Mouse (Mus musculus) bone marrow, adult 2 months (tissue): ENCODE measurements at regions not wholly inside any gene's neighbourhood (a gene's known extent, or its start where the extent isn't known, plus 50 kb on each side); places are given as distances from the start of the nearest gene placed in this dataset.

Experiments
- H3K27ac ChIP-seq: fragments of 200-500 bp; 2 replicates; pipeline ENCODE4 v1.5.1; 2012; ENCODE audit warnings: low read depth, mild to moderate bottlenecking, control low read depth, inconsistent platforms, low read length; ENCODE audit not compliant: control insufficient read depth, poor library complexity, insufficient read depth
- H3K4me1 ChIP-seq: fragments of 200-500 bp; 2 replicates; pipeline ENCODE4 v1.6.1; 2011; ENCODE audit warnings: low read length; ENCODE audit not compliant: control insufficient read depth, insufficient read depth
- H3K4me3 ChIP-seq: fragments of 200-500 bp; replicated peaks from 2 replicates; pipeline ENCODE3; 2011; ENCODE audit warnings: mild to moderate bottlenecking, low read depth, low read length, control low read depth; ENCODE audit not compliant: control insufficient read depth
- CTCF ChIP-seq: fragments of 200-500 bp; IDR thresholded peaks from 2 replicates; pipeline ENCODE4 v1.5.1; 2011; ENCODE audit warnings: low read length, control low read depth; ENCODE audit not compliant: control insufficient read depth, insufficient read depth
- POLR2A ChIP-seq: fragments of 200-500 bp; IDR thresholded peaks from 2 replicates; pipeline ENCODE4 v1.6.1; 2011; ENCODE audit warnings: low read depth, mild to moderate bottlenecking, control low read depth, low read length, borderline replicate concordance; ENCODE audit not compliant: control insufficient read depth
- WGBS: fragments of 180-500 bp; shearing (Covaris S2); methylation state at CpG from one replicate; pipeline ENCODE4 v1.1.7; 2018; 5-methylcytosine and 5-hydroxymethylcytosine counted together

DNA sequence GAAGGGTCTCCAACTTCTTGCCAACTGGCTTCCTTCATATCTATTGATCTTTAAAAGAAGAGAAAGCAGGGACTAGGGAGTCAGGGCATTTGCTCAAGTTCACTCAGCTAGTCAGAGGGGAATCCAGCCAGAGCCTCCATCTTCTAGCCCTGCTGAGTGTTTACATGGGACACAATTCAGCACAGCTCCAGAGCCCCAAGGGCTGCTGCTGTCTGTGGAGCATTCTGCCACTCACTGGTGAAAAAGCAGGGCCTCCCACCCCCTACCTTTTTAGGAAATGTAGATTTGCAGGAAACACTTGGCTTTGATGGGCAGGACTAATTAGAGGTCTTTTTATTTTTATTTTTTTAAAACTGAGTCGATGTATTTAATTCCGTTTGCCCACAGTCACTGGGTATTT lies 213.0 kb upstream of the Tle3 start:
- H3K4me3 ChIP-seq, result no peak overlapping the region
- H3K4me1 ChIP-seq, result 0 out of 2 replicates have a peak, but pooled peaks cover 1% of the 10 kb centered on the region
- no peak overlapping the region for H3K27ac ChIP-seq
- TF ChIP-seq POLR2A (no peak), CTCF (no peak)
- 84% methylated on average over 2 of the region's 2 CpGs for WGBS

DNA sequence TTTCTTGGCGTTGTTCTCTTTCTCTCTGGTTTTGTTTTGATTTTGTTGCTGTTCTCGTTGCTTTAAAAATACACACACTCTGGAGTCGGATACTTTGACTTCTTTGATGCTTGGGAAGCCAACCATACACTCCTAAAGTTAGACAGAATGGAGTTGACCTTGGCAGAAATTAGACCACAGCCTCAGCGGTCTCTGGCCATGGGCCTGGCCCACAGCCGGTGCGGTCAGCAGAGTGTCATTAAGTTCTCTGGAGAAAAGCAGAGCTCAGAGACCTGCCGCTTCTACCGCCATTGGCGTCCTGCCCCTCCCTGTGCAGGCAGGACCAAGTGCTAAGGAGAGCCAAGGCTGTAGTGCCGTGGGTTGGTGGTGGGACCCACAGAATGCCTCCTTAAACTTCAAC lies 212.6 kb upstream of the Tle3 start:
- Histone ChIP-seq H3K27ac (no peak overlapping the region), H3K4me3 (no peak overlapping the region), H3K4me1 (0 out of 2 replicates have a peak, but pooled peaks cover 1% of the 10 kb centered on the region)
- TF ChIP-seq POLR2A, result no peak
- no peak for TF ChIP-seq CTCF
- WGBS, result 78% methylated on average over 10 of the region's 10 CpGs

GRCm38 (mm10) chr9:61162884-61163283 lies 209.3 kb upstream of the Tle3 start:
- Histone ChIP-seq H3K4me1 (peaks cover 3% of the 10 kb centered on the region; the same call in 1 of the 2 replicates), H3K27ac (no peak overlapping the region), H3K4me3 (no peak overlapping the region)
- 93% methylated on average over 10 of the region's 10 CpGs for WGBS
- no peak for TF ChIP-seq POLR2A

- Histone ChIP-seq H3K27ac (no peak overlapping the region), H3K4me3 (no peak overlapping the region), H3K4me1 (peaks cover 3% of the 10 kb centered on the region; the same call in 1 of the 2 replicates)
- 73% methylated on average over 19 of the region's 19 CpGs for WGBS
- TF ChIP-seq POLR2A (no peak), CTCF (no peak)
Observed at GRCm38 (mm10) chr9:61163671-61164288, 208.4 kb upstream of the Tle3 start.

DNA sequence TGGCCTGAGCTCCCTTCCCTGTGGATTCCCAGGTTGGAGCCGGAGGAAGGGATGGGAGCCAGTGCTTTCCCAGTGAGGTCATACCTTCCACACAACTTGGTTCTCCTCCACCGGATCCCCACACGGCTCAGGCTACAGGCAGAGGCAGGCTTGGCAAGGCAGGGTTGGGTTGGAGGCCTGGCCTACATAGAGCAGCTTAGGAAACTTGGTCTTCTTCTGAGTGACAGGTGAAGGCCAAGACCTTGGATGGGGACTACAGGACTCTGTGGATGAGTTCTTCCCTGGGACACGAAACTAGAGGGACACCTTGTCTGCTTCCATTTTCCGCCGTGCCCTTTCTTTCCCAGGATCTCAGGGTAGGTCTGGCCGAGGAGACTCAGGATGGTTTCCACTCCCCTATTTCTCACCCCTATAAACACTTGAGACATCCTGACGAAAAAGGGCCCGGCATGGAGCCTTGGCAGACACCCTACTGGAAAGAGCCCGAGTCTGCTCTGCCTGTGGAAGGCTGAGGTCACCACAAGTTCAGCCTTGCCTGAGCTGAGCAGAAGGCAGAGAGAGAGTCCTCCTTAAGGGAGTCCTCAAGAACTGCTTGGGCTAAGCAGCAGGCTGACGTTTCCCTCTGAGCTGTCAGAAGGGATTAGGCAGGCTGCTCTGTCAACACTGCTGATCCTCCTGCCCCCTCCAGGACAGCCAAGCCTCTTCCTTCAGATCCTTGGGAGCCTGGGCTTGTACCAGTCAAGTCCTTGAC lies 207.5 kb upstream of the Tle3 start:
- TF ChIP-seq CTCF (no peak), POLR2A (no peak)
- Histone ChIP-seq H3K27ac (no peak overlapping the region), H3K4me3 (no peak overlapping the region), H3K4me1 (peaks cover 6% of the 10 kb centered on the region)
- 77% methylated on average over 11 of the region's 11 CpGs for WGBS

- Histone ChIP-seq H3K27ac (no peak overlapping the region), H3K4me1 (peaks cover 6% of the 10 kb centered on the region), H3K4me3 (no peak overlapping the region)
- TF ChIP-seq POLR2A (no peak), CTCF (no peak)
- WGBS, result 50% methylated on average over 2 of the region's 2 CpGs
Observed at GRCm38 (mm10) chr9:61166115-61166514, 206.1 kb upstream of the Tle3 start.

GRCm38 (mm10) chr9:61167097-61167842 lies 204.9 kb upstream of the Tle3 start:
- H3K4me1 ChIP-seq, result peaks cover 6% of the 10 kb centered on the region
- no peak for TF ChIP-seq POLR2A
- no peak for TF ChIP-seq CTCF
- H3K4me3 ChIP-seq, result no peak overlapping the region
- H3K27ac ChIP-seq, result no peak overlapping the region
- 76% methylated on average over 11 of the region's 11 CpGs for WGBS

DNA sequence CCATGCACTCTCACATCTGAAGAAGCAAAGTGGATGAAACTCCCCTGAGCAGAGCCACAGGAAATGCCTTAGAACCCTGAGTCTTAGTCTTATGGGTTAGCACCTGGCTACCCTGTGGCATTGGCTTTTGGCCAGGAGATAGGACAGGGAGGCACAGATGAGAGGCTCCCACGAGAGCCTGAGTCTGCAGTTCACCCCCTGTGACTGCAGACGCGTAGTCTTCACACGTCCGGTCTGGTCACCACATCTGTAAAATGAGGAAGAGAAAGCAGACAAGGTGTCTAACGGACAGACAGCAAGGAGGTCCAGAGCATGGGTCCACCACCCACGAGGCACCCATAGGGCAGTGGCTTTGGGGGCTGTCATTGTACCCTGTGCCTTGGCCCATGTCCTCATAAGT lies 203.2 kb upstream of the Tle3 start:
- H3K4me3 ChIP-seq, result no peak overlapping the region
- no peak for TF ChIP-seq CTCF
- TF ChIP-seq POLR2A, result no peak
- H3K4me1 ChIP-seq, result peaks cover 5% of the 10 kb centered on the region
- 5% methylated on average over 7 of the region's 7 CpGs for WGBS
- no peak overlapping the region for H3K27ac ChIP-seq
